Mouse (Mus musculus) kidney, postnatal 0 days (tissue): ENCODE data around the gene Gm13276. TPM values are rescaled to one million over a fixed set of nuclear protein-coding genes. Genes with fewer than 3 reads are reported as not detected.
"Not testable (repeated sequence)": the region's sequence is repeated elsewhere in the genome, so short reads cannot be mapped to it uniquely, and the experiment has no call there.

Source experiments
- ATAC-seq: fragments of 200-750 bp; cut with Nextera tagmentation; replicated peaks from 2 replicates; pipeline ENCODE4 v1.8.0; 2017; ENCODE audit warnings: low read depth, moderate number of reproducible peaks, moderate TSS enrichment, moderate library complexity; ENCODE audit not compliant: low FRiP score
- DNase-seq: peaks from one replicate; pipeline ENCODE4 v3.0.0-alpha.2; 2016; ENCODE audit warnings: low spot score
- H3K27ac ChIP-seq: fragments of 300-500 bp; sonication (generic); 2 replicates; pipeline ENCODE4 v1.5.1; 2014; ENCODE audit warnings: mild to moderate bottlenecking
- H3K27me3 ChIP-seq: fragments of 300-500 bp; sonication (generic); 2 replicates; pipeline ENCODE4 v1.6.1; 2014; ENCODE audit warnings: low read length, mixed read lengths; ENCODE audit not compliant: insufficient read depth
- H3K36me3 ChIP-seq: fragments of 300-500 bp; sonication (generic); 2 replicates; pipeline ENCODE4 v1.6.1; 2014; ENCODE audit warnings: low read length, mixed read lengths; ENCODE audit not compliant: insufficient read depth
- H3K4me1 ChIP-seq: fragments of 300-500 bp; sonication (generic); replicated peaks from 2 replicates; pipeline ENCODE4 v1.6.1; 2014; ENCODE audit warnings: antibody characterized with exemption, low read length, mixed read lengths; ENCODE audit not compliant: insufficient read depth
- H3K4me2 ChIP-seq: fragments of 300-500 bp; sonication (generic); 2 replicates; pipeline ENCODE4 v1.6.1; 2014; ENCODE audit warnings: mild to moderate bottlenecking, low read length, moderate library complexity, mixed read lengths
- H3K4me3 ChIP-seq: fragments of 300-500 bp; sonication (generic); replicated peaks from 2 replicates; pipeline ENCODE4 v1.5.1; 2014; ENCODE audit warnings: low read depth, low read length
- H3K9ac ChIP-seq: fragments of 300-500 bp; sonication (generic); 2 replicates; pipeline ENCODE4 v1.6.1; 2014; ENCODE audit warnings: low read depth, low read length
- H3K9me3 ChIP-seq: fragments of 300-500 bp; sonication (generic); replicated peaks from 2 replicates; pipeline ENCODE4 v1.6.1; 2016; ENCODE audit warnings: low read length, inconsistent platforms, mixed read lengths
- CTCF ChIP-seq: IDR thresholded peaks from 2 replicates; pipeline ENCODE4 v1.5.1; 2016; ENCODE audit warnings: antibody characterized with exemption, low read depth, mild to moderate bottlenecking, moderate library complexity
- WGBS: fragments of 180-500 bp; shearing (Covaris S2); extraction: QIAGEN DNeasy Blood & Tissue Kit; methylation state at CpG from one replicate; pipeline ENCODE4 v1.1.7; 2014; 5-methylcytosine and 5-hydroxymethylcytosine counted together
- polyA plus RNA-seq: library from polyadenylated mRNA; unstranded; fragments of >200 nt; fragmentation: Nextera tagmentation; extraction: Ambion mirVana; gene quantifications from 2 replicates; pipeline ENCODE4 v1.2.1, GENCODE M21; 2015

Gm13276 gene
- polyA plus RNA-seq, 1 experiment from 2014 or later, result not detected

GRCm38 (mm10) chr4:88788402-88788801 is 2.9 kb downstream of the Gm13276 start, which contains the start of gene Gm13277:
Gene Gm13277, plus strand, starts transcription at chr4:88788632.
- not testable (repeated sequence) for DNase-seq, H3K9me3 ChIP-seq, H3K4me3 ChIP-seq, H3K36me3 ChIP-seq, H3K27ac ChIP-seq, H3K4me1 ChIP-seq, H3K4me2 ChIP-seq, H3K27me3 ChIP-seq, ATAC-seq, H3K9ac ChIP-seq
- TF ChIP-seq CTCF, result peak; percentile 58
- 0% methylated on average over 2 of the region's 28 CpGs for WGBS

GRCm38 (mm10) chr4:88791250-88791649 is 5.7 kb downstream of the Gm13276 start, which contains the start of gene Gm13278:
Gene Gm13278, plus strand, starts transcription at chr4:88791550.
- WGBS, result no CpG with 5 or more reads among the region's 28 CpGs
- not testable (repeated sequence) for H3K9me3 ChIP-seq, H3K9ac ChIP-seq, ATAC-seq, H3K27ac ChIP-seq, DNase-seq, H3K4me2 ChIP-seq, H3K27me3 ChIP-seq, H3K4me3 ChIP-seq, H3K36me3 ChIP-seq, H3K4me1 ChIP-seq

- TF ChIP-seq CTCF, result peak; percentile 40; the same call in 1 of the 2 replicates
- not testable (repeated sequence) for ATAC-seq, H3K27ac ChIP-seq, H3K9ac ChIP-seq, H3K36me3 ChIP-seq, H3K4me2 ChIP-seq, H3K4me1 ChIP-seq, H3K4me3 ChIP-seq, DNase-seq, H3K9me3 ChIP-seq, H3K27me3 ChIP-seq
- WGBS, result 0% methylated on average over 10 of the region's 52 CpGs
These were observed 8.6 kb downstream of the Gm13276 start, which contains the start of gene Gm13275 for GRCm38 (mm10) chr4:88793936-88794675. Gene Gm13275, plus strand, starts transcription at chr4:88794487.

GRCm38 (mm10) chr4:88797097-88797496 is 11.6 kb downstream of the Gm13276 start, which contains the start of gene Gm13279:
Gene Gm13279, plus strand, starts transcription at chr4:88797397.
- not testable (repeated sequence) for ATAC-seq, H3K27me3 ChIP-seq
- no CpG with 5 or more reads among the region's 28 CpGs for WGBS

GRCm38 (mm10) chr4:88799365-88799764 is 13.9 kb downstream of the Gm13276 start, which contains the start of gene Gm13285:
Gene Gm13285, plus strand, starts transcription at chr4:88799665.
- DNase-seq, H3K9ac ChIP-seq, H3K27ac ChIP-seq, H3K9me3 ChIP-seq, H3K27me3 ChIP-seq, H3K36me3 ChIP-seq, H3K4me1 ChIP-seq, H3K4me3 ChIP-seq, ATAC-seq, H3K4me2 ChIP-seq: not testable (repeated sequence)
- WGBS, result 8% methylated on average over 5 of the region's 7 CpGs

More at GRCm38 (mm10) chr4:88797097-88797496, 11.6 kb downstream of the Gm13276 start, which contains the start of gene Gm13279:
- not testable (repeated sequence) for H3K4me2 ChIP-seq, H3K36me3 ChIP-seq, H3K27ac ChIP-seq, H3K9me3 ChIP-seq, H3K4me1 ChIP-seq, H3K4me3 ChIP-seq, H3K9ac ChIP-seq, DNase-seq

GRCm38 (mm10) chr4:88802954-88803353 is 17.4 kb downstream of the Gm13276 start, which contains the start of gene Gm13287:
Gene Gm13287, plus strand, starts transcription at chr4:88803254.
- H3K9me3 ChIP-seq, H3K9ac ChIP-seq, DNase-seq, H3K4me1 ChIP-seq, H3K36me3 ChIP-seq, H3K27ac ChIP-seq, H3K4me2 ChIP-seq, H3K4me3 ChIP-seq, ATAC-seq, H3K27me3 ChIP-seq: not testable (repeated sequence)
- no CpG with 5 or more reads among the region's 29 CpGs for WGBS

- not testable (repeated sequence) for H3K27me3 ChIP-seq, H3K4me1 ChIP-seq, ATAC-seq, H3K4me2 ChIP-seq, H3K9ac ChIP-seq, H3K4me3 ChIP-seq, DNase-seq, H3K36me3 ChIP-seq, H3K27ac ChIP-seq, H3K9me3 ChIP-seq
- no CpG with 5 or more reads among the region's 8 CpGs for WGBS
These were observed 19.7 kb downstream of the Gm13276 start, which contains the start of gene Gm13288 for GRCm38 (mm10) chr4:88805231-88805630. Gene Gm13288, plus strand, starts transcription at chr4:88805531.
